Mouse (Mus musculus): ENCODE results near the gene Zzef1. TPM values are rescaled to one million over a fixed set of nuclear protein-coding genes. Genes with fewer than 3 reads are reported as not detected.

Gene Zzef1
- polyA plus RNA-seq, 2 experiments = 4.4 to 5.1 TPM

- H3K9ac ChIP-seq (replicated peaks) = peak within 1 kb of the TSS; percentile 13; the same call in 1 of the 2 replicates
- H3K4me2 ChIP-seq (ENCODE audit: low read depth) = peak within 1 kb of the TSS; percentile 71
- no peaks in the 10 kb centered on the region for H3K36me3 ChIP-seq (replicated peaks; ENCODE audit: control insufficient read depth, insufficient read depth, low read depth)
- H3K4me3 ChIP-seq (ENCODE audit: insufficient read depth in 1 of 2, low read depth in 2 of 2, low read length in 2 of 2) = peak within 1 kb of the TSS; percentile 20 to 50
- H3K27me3 ChIP-seq (ENCODE audit: control insufficient read depth, insufficient read depth, low read length) = peaks cover 7% of the 10 kb centered on the region
- peak; percentile 71; the same call in 1 of the 2 replicates for ATAC-seq (ENCODE audit: insufficient read depth)
- no peak within 1 kb of the TSS for H3K27ac ChIP-seq
- DNase-seq (ENCODE audit: low read depth in 3 of 3, low spot score in 3 of 3) = no peak
- TF ChIP-seq CTCF (IDR thresholded peaks at IDR 0.05; ENCODE audit: low read depth) (no peak), EP300 (IDR thresholded peaks at IDR 0.05; ENCODE audit: low read depth) (no peak)
- H3K9me3 ChIP-seq (ENCODE audit: control insufficient read depth, low read length) = no peaks in the 10 kb centered on the region
- WGBS (ENCODE audit: insufficient replicate concordance) = 1% methylated on average over 69 of the region's 70 CpGs
- peaks cover 4 to 6% of the 10 kb centered on the region in 2 experiments for H3K4me1 ChIP-seq (replicated peaks; ENCODE audit: control insufficient read depth in 2 of 2, insufficient read depth in 2 of 2, low read length in 1 of 2)
Observed at GRCm38 (mm10) chr11:72961072-72961980, 165.3 kb downstream of the Zzef1 start, which contains the start of gene Atp2a3. TSS of gene Atp2a3 (plus strand) at chr11:72961169.

GRCm38 (mm10) chr11:72962378-72962777 lies 166.4 kb downstream of the Zzef1 start:
- no peak for ATAC-seq (ENCODE audit: insufficient read depth)
- no peaks in the 10 kb centered on the region for H3K36me3 ChIP-seq (replicated peaks; ENCODE audit: control insufficient read depth, insufficient read depth, low read depth)
- WGBS (ENCODE audit: insufficient replicate concordance) = 46% methylated on average over 2 of the region's 2 CpGs
- H3K4me3 ChIP-seq (ENCODE audit: insufficient read depth in 1 of 2, low read depth in 2 of 2, low read length in 2 of 2) = no peak overlapping the region
- no peak for TF ChIP-seq EP300 (IDR thresholded peaks at IDR 0.05; ENCODE audit: low read depth)
- no peak for TF ChIP-seq CTCF (IDR thresholded peaks at IDR 0.05; ENCODE audit: low read depth)
- H3K27me3 ChIP-seq (ENCODE audit: control insufficient read depth, insufficient read depth, low read length) = peaks cover 7% of the 10 kb centered on the region
- no peak for DNase-seq (ENCODE audit: low read depth in 3 of 3, low spot score in 3 of 3)
- no peaks in the 10 kb centered on the region for H3K9me3 ChIP-seq (ENCODE audit: control insufficient read depth, low read length)
- no peak overlapping the region for H3K27ac ChIP-seq
- H3K4me2 ChIP-seq (ENCODE audit: low read depth) = no peak overlapping the region; the same call in none of the 2 replicates
- peaks cover 4% of the 10 kb centered on the region in 2 experiments for H3K4me1 ChIP-seq (replicated peaks; ENCODE audit: control insufficient read depth in 2 of 2, insufficient read depth in 2 of 2, low read length in 1 of 2)
- no peak overlapping the region for H3K9ac ChIP-seq (replicated peaks)

GRCm38 (mm10) chr11:72963058-72963788 lies 167.2 kb downstream of the Zzef1 start:
- no peak overlapping the region for H3K27ac ChIP-seq
- H3K36me3 ChIP-seq (replicated peaks; ENCODE audit: control insufficient read depth, insufficient read depth, low read depth) = no peaks in the 10 kb centered on the region
- H3K4me3 ChIP-seq (ENCODE audit: insufficient read depth in 1 of 2, low read depth in 2 of 2, low read length in 2 of 2) = no peak overlapping the region
- peaks cover 7% of the 10 kb centered on the region for H3K27me3 ChIP-seq (ENCODE audit: control insufficient read depth, insufficient read depth, low read length)
- no peak overlapping the region for H3K9ac ChIP-seq (replicated peaks)
- peaks cover 2 to 4% of the 10 kb centered on the region in 2 experiments; a peak in 2 of 4 replicates for H3K4me1 ChIP-seq (replicated peaks; ENCODE audit: control insufficient read depth in 2 of 2, insufficient read depth in 2 of 2, low read length in 1 of 2)
- WGBS (ENCODE audit: insufficient replicate concordance) = 28% methylated on average over 7 of the region's 7 CpGs
- DNase-seq (ENCODE audit: low read depth in 3 of 3, low spot score in 3 of 3) (no peak), ATAC-seq (ENCODE audit: insufficient read depth) (no peak)
- TF ChIP-seq CTCF (IDR thresholded peaks at IDR 0.05; ENCODE audit: low read depth) = no peak
- TF ChIP-seq EP300 (IDR thresholded peaks at IDR 0.05; ENCODE audit: low read depth) = no peak
- no peak overlapping the region; the same call in 1 of the 2 replicates for H3K4me2 ChIP-seq (ENCODE audit: low read depth)
- H3K9me3 ChIP-seq (ENCODE audit: control insufficient read depth, low read length) = no peaks in the 10 kb centered on the region

- peaks cover 7% of the 10 kb centered on the region for H3K27me3 ChIP-seq (ENCODE audit: control insufficient read depth, insufficient read depth, low read length)
- DNase-seq (ENCODE audit: low read depth in 3 of 3, low spot score in 3 of 3) = no peak
- no peak overlapping the region for H3K27ac ChIP-seq
Observed at GRCm38 (mm10) chr11:72963789-72964294, 167.8 kb downstream of the Zzef1 start.

More at GRCm38 (mm10) chr11:72963789-72964294, 167.8 kb downstream of the Zzef1 start:
- Histone ChIP-seq H3K36me3 (replicated peaks; ENCODE audit: control insufficient read depth, insufficient read depth, low read depth) (no peaks in the 10 kb centered on the region), H3K4me1 (replicated peaks; ENCODE audit: control insufficient read depth in 2 of 2, insufficient read depth in 2 of 2, low read length in 1 of 2) (peaks cover 2 to 4% of the 10 kb centered on the region in 2 experiments; a peak in 2 of 4 replicates), H3K9me3 (ENCODE audit: control insufficient read depth, low read length) (no peaks in the 10 kb centered on the region), H3K4me2 (ENCODE audit: low read depth) (no peak overlapping the region), H3K4me3 (ENCODE audit: insufficient read depth in 1 of 2, low read depth in 2 of 2, low read length in 2 of 2) (no peak overlapping the region), H3K9ac (replicated peaks) (no peak overlapping the region)
- TF ChIP-seq CTCF (IDR thresholded peaks at IDR 0.05; ENCODE audit: low read depth) = no peak
- no peak for TF ChIP-seq EP300 (IDR thresholded peaks at IDR 0.05; ENCODE audit: low read depth)
- 46% methylated on average over 3 of the region's 3 CpGs for WGBS (ENCODE audit: insufficient replicate concordance)
- no peak for ATAC-seq (ENCODE audit: insufficient read depth)

Data from liver, embryonic 14.5 days (tissue).